Mouse (Mus musculus) liver, postnatal 0 days (tissue): Measurements from ENCODE around the gene Dpep1. TPM values are rescaled to one million over a fixed set of nuclear protein-coding genes. Genes with fewer than 3 reads are reported as not detected.
"Not testable (repeated sequence)": the region's sequence is repeated elsewhere in the genome, so short reads cannot be mapped to it uniquely, and the experiment has no call there.

Experiments used
- ATAC-seq: fragments of 200-750 bp; cut with Nextera tagmentation; 2 replicates; pipeline ENCODE4 v1.8.0; 2017; ENCODE audit warnings: mild to moderate bottlenecking, moderate library complexity
- DNase-seq: peaks from one replicate; pipeline ENCODE4 v3.0.0-alpha.2; 2016
- H3K27ac ChIP-seq: fragments of 300-500 bp; sonication (generic); 2 replicates; pipeline ENCODE4 v1.5.1; 2014; ENCODE audit warnings: antibody characterized with exemption, moderate library complexity, mild to moderate bottlenecking, low read depth
- H3K27me3 ChIP-seq: fragments of 300-500 bp; sonication (generic); 2 replicates; pipeline ENCODE4 v1.6.1; 2014; ENCODE audit warnings: low read length, control low read depth, mixed read lengths; ENCODE audit not compliant: insufficient read depth
- H3K36me3 ChIP-seq: fragments of 300-500 bp; sonication (generic); replicated peaks from 2 replicates; pipeline ENCODE4 v1.6.1; 2014; ENCODE audit warnings: mild to moderate bottlenecking, control low read depth, low read length, moderate library complexity, mixed read lengths; ENCODE audit not compliant: insufficient read depth
- H3K4me1 ChIP-seq: fragments of 300-500 bp; sonication (generic); 2 replicates; pipeline ENCODE4 v1.6.1; 2014; ENCODE audit warnings: antibody characterized with exemption, mild to moderate bottlenecking, control low read depth; ENCODE audit not compliant: insufficient read depth
- H3K4me2 ChIP-seq: fragments of 300-500 bp; sonication (generic); 2 replicates; pipeline ENCODE4 v1.6.1; 2014; ENCODE audit warnings: low read depth, mild to moderate bottlenecking, low read length, moderate library complexity, mixed read lengths
- H3K4me3 ChIP-seq: fragments of 300-500 bp; sonication (generic); 2 replicates; pipeline ENCODE4 v1.5.1; 2014; ENCODE audit warnings: low read depth, low read length
- H3K9ac ChIP-seq: fragments of 300-500 bp; sonication (generic); replicated peaks from 2 replicates; pipeline ENCODE4 v1.6.1; 2014; ENCODE audit warnings: mild to moderate bottlenecking, moderate library complexity
- H3K9me3 ChIP-seq: fragments of 300-500 bp; sonication (generic); 2 replicates; pipeline ENCODE4 v1.6.1; 2016; ENCODE audit warnings: mild to moderate bottlenecking, control low read depth, low read length, mixed read lengths
- CTCF ChIP-seq: sonication (generic); IDR thresholded peaks from 2 replicates; pipeline ENCODE4 v1.5.1; 2016; ENCODE audit warnings: antibody characterized with exemption, low read depth
- EP300 ChIP-seq: IDR thresholded peaks from 2 replicates; pipeline ENCODE4 v1.6.1; 2016; ENCODE audit warnings: antibody characterized with exemption, low read depth, mild to moderate bottlenecking
- WGBS: fragments of 180-500 bp; shearing (Covaris S2); extraction: QIAGEN DNeasy Blood & Tissue Kit; methylation state at CpG from one replicate; pipeline ENCODE4 v1.1.7; 2014; ENCODE audit not compliant: insufficient replicate concordance; 5-methylcytosine and 5-hydroxymethylcytosine counted together
- polyA plus RNA-seq: library from polyadenylated mRNA; unstranded; fragments of >200 nt; fragmentation: Nextera tagmentation; extraction: Ambion mirVana; gene quantifications from 2 replicates; pipeline ENCODE4 v1.2.1, GENCODE M21; 2015

Dpep1 gene
- polyA plus RNA-seq, 1 experiment from 2014 or later = 1.2 TPM

DNA sequence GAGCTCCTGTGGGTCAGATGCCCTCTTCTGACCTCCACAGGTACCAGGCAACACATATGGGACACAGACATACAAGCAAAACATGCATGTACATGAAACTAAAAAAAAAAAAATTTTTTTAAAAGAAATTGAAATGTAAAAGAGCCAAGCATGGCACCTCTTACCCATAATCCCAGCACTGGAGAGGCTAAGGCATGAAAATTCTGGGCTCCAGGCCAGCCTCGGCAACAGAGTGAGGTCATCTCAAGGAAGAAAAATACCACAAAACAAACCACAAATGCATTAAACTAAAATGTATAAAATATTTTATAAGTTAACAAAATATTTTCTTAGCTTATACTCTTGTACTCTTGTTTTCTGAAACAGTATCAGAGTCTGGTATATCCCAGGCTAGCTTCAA is 34.9 kb downstream of the Dpep1 start:
- DNase-seq = no peak
- TF ChIP-seq CTCF (no peak), EP300 (no peak)
- H3K27me3 ChIP-seq = no peaks in the 10 kb centered on the region
- ATAC-seq = no peak
- H3K9ac ChIP-seq = no peak overlapping the region
- no peaks in the 10 kb centered on the region for H3K9me3 ChIP-seq
- no peak overlapping the region for H3K4me2 ChIP-seq
- H3K4me1 ChIP-seq = peaks cover 15% of the 10 kb centered on the region
- H3K36me3 ChIP-seq = no peaks in the 10 kb centered on the region
- WGBS = 48% methylated on average over 1 of the region's 1 CpGs
- no peak overlapping the region for H3K27ac ChIP-seq
- H3K4me3 ChIP-seq = no peak overlapping the region

DNA sequence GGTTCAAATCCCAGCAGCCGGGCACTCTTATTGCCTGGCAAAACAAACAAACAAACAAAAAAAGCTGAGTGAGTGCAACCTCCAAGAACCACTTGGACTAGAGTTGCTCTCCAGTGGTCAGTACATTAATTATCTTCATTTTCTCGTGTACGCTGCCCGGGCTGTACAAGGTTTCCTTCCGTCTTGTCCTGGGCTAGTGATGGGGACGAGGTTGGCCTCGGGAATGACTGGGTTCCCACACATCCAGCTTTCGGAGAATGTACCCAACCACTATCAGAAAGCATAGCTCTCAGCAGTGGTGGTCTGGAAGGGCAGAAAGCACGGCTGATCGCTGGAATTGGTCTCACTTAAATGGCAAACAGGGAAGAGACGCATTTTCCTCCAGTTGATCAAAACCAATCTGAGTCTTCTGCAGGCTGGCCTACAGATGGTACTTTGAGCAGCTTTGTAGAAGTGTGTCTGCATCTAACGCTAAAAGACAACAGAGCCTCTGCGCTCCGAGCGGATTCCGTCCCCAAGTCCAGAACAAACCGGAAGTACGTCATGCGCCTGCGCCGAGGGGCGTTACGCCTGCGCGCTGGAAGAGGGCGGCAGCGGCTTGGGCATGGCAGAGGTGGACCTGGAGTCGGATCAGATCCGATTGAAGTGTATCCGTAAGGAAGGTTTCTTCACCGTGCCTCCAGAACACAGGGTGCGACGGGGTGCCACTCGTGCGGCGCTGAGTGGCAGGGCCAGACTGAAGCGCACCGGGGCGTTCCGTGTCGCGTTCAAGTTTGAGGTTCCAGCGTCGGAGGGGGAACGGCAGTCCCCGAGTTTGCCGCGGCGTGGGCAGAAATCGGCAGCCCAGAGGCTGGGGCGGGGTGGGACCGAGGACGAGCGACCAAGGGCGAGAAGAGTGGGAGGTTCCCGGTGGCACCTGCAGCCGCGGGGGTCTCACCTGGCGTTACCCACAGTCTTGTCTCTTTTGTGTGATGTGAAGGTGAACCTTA is 38.5 kb downstream of the Dpep1 start, which contains the start of gene Cdk10:
Cdk10 (plus strand) TSS at position 565 of the 989 bp plus-strand sequence.
- peak; percentile 95 for DNase-seq
- 3% methylated on average over 59 of the region's 59 CpGs for WGBS
- H3K4me3 ChIP-seq = peak within 1 kb of the TSS; percentile 74
- H3K4me2 ChIP-seq = peak within 1 kb of the TSS; percentile 98
- H3K4me1 ChIP-seq = peaks cover 15% of the 10 kb centered on the region
- H3K27ac ChIP-seq = peak within 1 kb of the TSS; percentile 86
- no peaks in the 10 kb centered on the region for H3K27me3 ChIP-seq
- ATAC-seq = peak; percentile 91
- H3K9me3 ChIP-seq = no peaks in the 10 kb centered on the region
- peaks cover 9% of the 10 kb centered on the region; the same call in 1 of the 2 replicates for H3K36me3 ChIP-seq
- peak within 1 kb of the TSS; percentile 83 for H3K9ac ChIP-seq
- peak; percentile 20; the same call in 1 of the 2 replicates for TF ChIP-seq CTCF
- TF ChIP-seq EP300 = no peak

DNA sequence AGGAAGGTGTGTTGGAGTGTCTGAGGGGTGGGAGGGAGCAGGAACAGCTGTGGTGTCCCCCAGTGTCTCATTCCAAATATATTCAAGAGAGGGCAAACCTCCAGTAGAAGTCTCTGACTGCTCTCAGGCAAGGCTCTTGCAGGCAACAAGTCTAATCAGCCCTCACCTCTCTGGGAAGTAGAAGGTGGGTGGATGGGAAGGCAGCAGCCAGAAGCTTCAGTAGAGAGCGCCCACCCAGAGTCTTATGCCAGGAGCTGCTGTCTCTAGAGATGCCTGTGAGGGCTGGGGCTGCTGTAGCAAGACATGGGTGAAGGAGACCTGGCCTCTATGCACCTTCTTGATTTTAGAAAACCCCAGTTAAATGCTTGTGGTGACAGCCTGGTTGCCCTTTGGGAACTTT is 42.4 kb downstream of the Dpep1 start:
- Histone ChIP-seq H3K4me2 (no peak overlapping the region), H3K27ac (no peak overlapping the region), H3K9me3 (no peaks in the 10 kb centered on the region), H3K27me3 (no peaks in the 10 kb centered on the region), H3K36me3 (peaks cover 9% of the 10 kb centered on the region; the same call in 1 of the 2 replicates), H3K4me1 (peaks cover 15% of the 10 kb centered on the region), H3K4me3 (no peak overlapping the region), H3K9ac (no peak overlapping the region)
- 80% methylated on average over 1 of the region's 1 CpGs for WGBS
- no peak for TF ChIP-seq EP300
- TF ChIP-seq CTCF = no peak
- DNase-seq (no peak), ATAC-seq (no peak)

DNA sequence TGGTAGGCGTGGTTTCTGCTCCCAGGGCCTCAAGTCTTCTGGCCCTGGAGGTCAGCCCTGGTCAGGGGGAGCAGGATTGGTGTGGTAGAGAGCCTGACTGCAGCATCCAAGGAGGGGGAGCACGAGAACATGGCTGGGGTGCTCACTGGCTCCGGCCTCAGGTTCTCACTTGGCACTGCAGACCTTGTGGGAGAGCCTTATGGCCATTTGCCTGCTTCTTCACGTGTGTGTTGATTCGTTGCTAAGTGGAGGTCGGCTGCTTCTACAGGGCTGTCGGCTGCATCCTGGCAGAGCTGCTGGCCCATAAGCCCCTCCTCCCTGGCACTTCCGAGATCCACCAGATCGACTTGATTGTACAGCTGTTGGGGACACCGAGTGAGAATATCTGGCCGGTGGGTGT is 44.3 kb downstream of the Dpep1 start:
- not testable (repeated sequence) for H3K27me3 ChIP-seq, DNase-seq, H3K27ac ChIP-seq, H3K4me1 ChIP-seq, H3K9me3 ChIP-seq, H3K4me3 ChIP-seq, H3K36me3 ChIP-seq, H3K9ac ChIP-seq, ATAC-seq, H3K4me2 ChIP-seq
- 80% methylated on average over 11 of the region's 11 CpGs for WGBS

DNA sequence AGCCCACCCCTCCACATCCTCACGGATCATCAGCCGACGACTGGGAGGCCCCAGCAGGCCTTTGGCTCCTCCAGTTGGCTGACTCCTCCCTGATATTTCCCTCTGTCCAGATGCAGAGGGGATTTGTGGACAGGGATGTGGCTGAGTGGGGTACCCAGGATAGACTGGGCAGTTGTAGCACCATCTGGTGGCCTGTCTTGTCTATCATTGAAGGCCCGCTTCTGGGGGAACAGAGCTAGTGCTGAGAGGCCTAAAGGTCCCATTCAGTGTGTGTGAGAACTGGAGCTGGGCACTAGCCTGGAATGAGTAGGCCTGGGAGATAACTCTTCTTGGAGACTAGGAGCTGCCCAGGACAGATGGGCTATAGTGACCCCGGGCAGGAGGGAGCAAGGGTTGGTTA is 45.7 kb downstream of the Dpep1 start:
- TF ChIP-seq CTCF (peak; percentile 41), EP300 (no peak)
- no peak overlapping the region for H3K4me3 ChIP-seq
- H3K27ac ChIP-seq = no peak overlapping the region
- H3K9ac ChIP-seq = no peak overlapping the region
- H3K36me3 ChIP-seq = peaks cover 8% of the 10 kb centered on the region; the same call in 1 of the 2 replicates
- no peak overlapping the region for H3K4me2 ChIP-seq
- no peak for ATAC-seq
- peaks cover 14% of the 10 kb centered on the region for H3K4me1 ChIP-seq
- no peak for DNase-seq
- peaks cover 7% of the 10 kb centered on the region; the same call in 1 of the 2 replicates for H3K27me3 ChIP-seq
- H3K9me3 ChIP-seq = no peaks in the 10 kb centered on the region
- 64% methylated on average over 5 of the region's 5 CpGs for WGBS

DNA sequence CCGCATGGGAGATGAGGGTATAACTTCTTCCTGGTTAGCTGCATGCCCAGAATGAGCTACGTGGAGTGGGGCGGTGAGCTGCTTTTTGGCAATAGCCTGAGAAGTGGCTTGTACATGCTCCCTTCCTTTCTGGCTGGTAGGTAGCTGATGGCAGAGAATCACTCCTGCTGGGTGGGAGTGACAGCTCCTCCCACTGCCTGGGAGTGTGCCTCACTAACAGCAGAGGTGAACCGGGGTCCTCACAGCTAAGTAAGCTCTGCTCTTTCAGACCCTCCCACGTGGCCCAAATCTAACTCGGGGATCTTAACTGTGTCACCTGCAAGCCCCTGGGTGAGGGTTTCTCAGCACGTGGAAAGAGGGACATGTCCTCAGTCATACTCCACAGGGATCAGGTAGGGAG is 46.5 kb downstream of the Dpep1 start:
- ATAC-seq = no peak
- no peak for TF ChIP-seq EP300
- 44% methylated on average over 7 of the region's 7 CpGs for WGBS
- Histone ChIP-seq H3K9me3 (no peaks in the 10 kb centered on the region), H3K4me2 (no peak overlapping the region), H3K27ac (no peak overlapping the region), H3K9ac (no peak overlapping the region), H3K27me3 (peaks cover 7% of the 10 kb centered on the region; the same call in 1 of the 2 replicates), H3K4me1 (peaks cover 14% of the 10 kb centered on the region), H3K4me3 (no peak overlapping the region), H3K36me3 (peaks cover 3% of the 10 kb centered on the region; the same call in 1 of the 2 replicates)
- DNase-seq = no peak
